Mouse (Mus musculus): ENCODE measurements around the gene Llgl2. TPM values are rescaled to one million over a fixed set of nuclear protein-coding genes. Genes with fewer than 3 reads are reported as not detected.
A peak's percentile ranks its signal among the peaks of the same experiment; 100 is the strongest.

Llgl2 gene
- total RNA-seq, 1 experiment from 2014 or later = 6.5 TPM

GRCm38 (mm10) chr11:115888020-115888419 is 64.2 kb downstream of the Llgl2 start:
- ATAC-seq (replicated peaks in 1 of 2; ENCODE audit: insufficient read depth in 1 of 2, low FRiP score in 2 of 2, low TSS enrichment in 1 of 2, low read depth in 1 of 2, poor library complexity in 2 of 2, severe bottlenecking in 2 of 2) = peak in 1 of 2 experiments; percentile 23; a peak in 1 of 4 replicates

GRCm38 (mm10) chr11:115889159-115889558 is 65.3 kb downstream of the Llgl2 start:
- no peak for ATAC-seq (replicated peaks in 1 of 2; ENCODE audit: insufficient read depth in 1 of 2, low FRiP score in 2 of 2, low TSS enrichment in 1 of 2, low read depth in 1 of 2, poor library complexity in 2 of 2, severe bottlenecking in 2 of 2)

- no peak for ATAC-seq (replicated peaks in 1 of 2; ENCODE audit: insufficient read depth in 1 of 2, low FRiP score in 2 of 2, low TSS enrichment in 1 of 2, low read depth in 1 of 2, poor library complexity in 2 of 2, severe bottlenecking in 2 of 2)
Measured at GRCm38 (mm10) chr11:115892213-115892612, 68.4 kb downstream of the Llgl2 start.

GRCm38 (mm10) chr11:115893071-115893470 is 69.2 kb downstream of the Llgl2 start:
- no peak for ATAC-seq (replicated peaks in 1 of 2; ENCODE audit: insufficient read depth in 1 of 2, low FRiP score in 2 of 2, low TSS enrichment in 1 of 2, low read depth in 1 of 2, poor library complexity in 2 of 2, severe bottlenecking in 2 of 2)

GRCm38 (mm10) chr11:115894755-115895520 is 71.1 kb downstream of the Llgl2 start:
- ATAC-seq (replicated peaks in 1 of 2; ENCODE audit: insufficient read depth in 1 of 2, low FRiP score in 2 of 2, low TSS enrichment in 1 of 2, low read depth in 1 of 2, poor library complexity in 2 of 2, severe bottlenecking in 2 of 2) = peak; percentile 27 to 42; a peak in 1 of 4 replicates

- peak; percentile 37 to 42 for ATAC-seq (replicated peaks in 1 of 2; ENCODE audit: insufficient read depth in 1 of 2, low FRiP score in 2 of 2, low TSS enrichment in 1 of 2, low read depth in 1 of 2, poor library complexity in 2 of 2, severe bottlenecking in 2 of 2)
Measured at GRCm38 (mm10) chr11:115898446-115898845, 74.6 kb downstream of the Llgl2 start.

- ATAC-seq (replicated peaks in 1 of 2; ENCODE audit: insufficient read depth in 1 of 2, low FRiP score in 2 of 2, low TSS enrichment in 1 of 2, low read depth in 1 of 2, poor library complexity in 2 of 2, severe bottlenecking in 2 of 2) = peak; percentile 13 to 23; a peak in 1 of 4 replicates
Measured at GRCm38 (mm10) chr11:115898886-115899285, 75.0 kb downstream of the Llgl2 start.

- peak; percentile 31 to 47; a peak in 3 of 4 replicates for ATAC-seq (replicated peaks in 1 of 2; ENCODE audit: insufficient read depth in 1 of 2, low FRiP score in 2 of 2, low TSS enrichment in 1 of 2, low read depth in 1 of 2, poor library complexity in 2 of 2, severe bottlenecking in 2 of 2)
Measured at GRCm38 (mm10) chr11:115899486-115900266, 75.8 kb downstream of the Llgl2 start, which contains the start of gene Smim5. Gene Smim5 (plus strand): TSS chr11:115899966.

GRCm38 (mm10) chr11:115900561-115901337 is 76.9 kb downstream of the Llgl2 start:
- no peak for ATAC-seq (replicated peaks in 1 of 2; ENCODE audit: insufficient read depth in 1 of 2, low FRiP score in 2 of 2, low TSS enrichment in 1 of 2, low read depth in 1 of 2, poor library complexity in 2 of 2, severe bottlenecking in 2 of 2)

GRCm38 (mm10) chr11:115901338-115902161 is 77.7 kb downstream of the Llgl2 start:
- ATAC-seq (replicated peaks in 1 of 2; ENCODE audit: insufficient read depth in 1 of 2, low FRiP score in 2 of 2, low TSS enrichment in 1 of 2, low read depth in 1 of 2, poor library complexity in 2 of 2, severe bottlenecking in 2 of 2) = 0 out of 4 replicates have a peak, but pooled peaks of 1 of the 2 experiments have one; percentile 6

GRCm38 (mm10) chr11:115902177-115902576 is 78.3 kb downstream of the Llgl2 start:
- ATAC-seq (replicated peaks in 1 of 2; ENCODE audit: insufficient read depth in 1 of 2, low FRiP score in 2 of 2, low TSS enrichment in 1 of 2, low read depth in 1 of 2, poor library complexity in 2 of 2, severe bottlenecking in 2 of 2) = no peak

GRCm38 (mm10) chr11:115902831-115903230 is 79.0 kb downstream of the Llgl2 start:
- peak; percentile 25 to 46; a peak in 1 of 4 replicates for ATAC-seq (replicated peaks in 1 of 2; ENCODE audit: insufficient read depth in 1 of 2, low FRiP score in 2 of 2, low TSS enrichment in 1 of 2, low read depth in 1 of 2, poor library complexity in 2 of 2, severe bottlenecking in 2 of 2)

- no peak; a peak in 1 of 4 replicates for ATAC-seq (replicated peaks in 1 of 2; ENCODE audit: insufficient read depth in 1 of 2, low FRiP score in 2 of 2, low TSS enrichment in 1 of 2, low read depth in 1 of 2, poor library complexity in 2 of 2, severe bottlenecking in 2 of 2)
Measured at GRCm38 (mm10) chr11:115903384-115904230, 79.8 kb downstream of the Llgl2 start.

GRCm38 (mm10) chr11:115904231-115904955 is 80.5 kb downstream of the Llgl2 start:
- ATAC-seq (replicated peaks in 1 of 2; ENCODE audit: insufficient read depth in 1 of 2, low FRiP score in 2 of 2, low TSS enrichment in 1 of 2, low read depth in 1 of 2, poor library complexity in 2 of 2, severe bottlenecking in 2 of 2) = no peak
